ENCODE assay signal across 27 mouse cellular contexts in genomic region chr11:34427212-34427611, GRCm38 (mm10).
A peak's percentile ranks its signal among the peaks of the same experiment; 100 is the strongest.
DNase-seq lines count a peak whose midpoint lies in the region; ATAC-seq and TF ChIP-seq lines count a peak whose summit lies in the region.
"Had no signal": no experiment of that assay in that cellular context is flagged by ENCODE, and none has a peak within 500 bp of the region (broad histone marks: within the 10 kb centered on the region; RNA-seq: fewer than 3 reads in every experiment).

No protein-coding gene starts in this region.

- H3K27ac ChIP-seq in bone marrow macrophage, adult 2 months (ENCODE audit: insufficient read depth, low read depth, low read length) = peak overlapping the region; percentile 37; the same call in 1 of the 2 replicates
- H3K27ac ChIP-seq in macrophage = peak overlapping the region; percentile 65
- no peak overlapping the region for H3K27ac ChIP-seq in hindbrain, embryonic 11.5 days (ENCODE audit: low read depth, low read length)
- H3K27ac ChIP-seq: embryonic facial prominence, embryonic 10.5 days; embryonic facial prominence, embryonic 13.5 days; forebrain, embryonic 12.5 days; forebrain, embryonic 15.5 days; heart, embryonic 10.5 days; heart, embryonic 13.5 days; hindbrain, embryonic 12.5 days; hindbrain, embryonic 15.5 days had no signal

- DNase-seq in heart, adult 11 months = peak; percentile 82
- no peak for DNase-seq in heart, adult 8-10 months (ENCODE audit: low spot score)
- no peak for DNase-seq in hindbrain, embryonic 11.5 days (ENCODE audit: low spot score)
- no peak for DNase-seq in cerebellum, adult 11-12 months
- DNase-seq: adrenal gland, adult 8-10 months; adrenal gland, postnatal 25 days; cerebellum, adult 2 months; cerebellum, adult 9-11 months; cerebellum, postnatal 25 days; embryo, embryonic 11 days; gastrocnemius, postnatal 10 days; gastrocnemius, postnatal 36 days; heart, adult 18-20 months; heart, postnatal 14 days; heart, postnatal 4 days had no signal

- H3K27me3 ChIP-seq in hindbrain, embryonic 11.5 days (ENCODE audit: control insufficient read depth, insufficient read depth, low read length) = no peaks in the 10 kb centered on the region
- H3K27me3 ChIP-seq: forebrain, embryonic 12.5 days; forebrain, embryonic 15.5 days; heart, embryonic 13.5 days; hindbrain, embryonic 12.5 days; hindbrain, embryonic 15.5 days had no signal

- H3K4me1 ChIP-seq in bone marrow macrophage, adult 2 months (ENCODE audit: control insufficient read depth, insufficient read depth, low read length) = peaks cover 14% of the 10 kb centered on the region
- H3K4me1 ChIP-seq in hindbrain, embryonic 11.5 days (replicated peaks; ENCODE audit: control insufficient read depth, insufficient read depth, low read length) = no peaks in the 10 kb centered on the region
- H3K4me1 ChIP-seq: embryonic facial prominence, embryonic 10.5 days; forebrain, embryonic 12.5 days; forebrain, embryonic 15.5 days; heart, embryonic 10.5 days; heart, embryonic 13.5 days; hindbrain, embryonic 12.5 days; hindbrain, embryonic 15.5 days had no signal

- no peak overlapping the region for H3K4me3 ChIP-seq in bone marrow macrophage, adult 2 months (ENCODE audit: insufficient read depth, low read length)
- no peak overlapping the region for H3K4me3 ChIP-seq in macrophage (ENCODE audit: inconsistent target)
- H3K4me3 ChIP-seq in hindbrain, embryonic 11.5 days (ENCODE audit: low read depth, low read length) = no peak overlapping the region
- H3K4me3 ChIP-seq: embryonic facial prominence, embryonic 10.5 days; embryonic facial prominence, embryonic 13.5 days; erythroblast, embryonic 14.5 days; forebrain, embryonic 12.5 days; forebrain, embryonic 15.5 days; heart, embryonic 10.5 days; heart, embryonic 13.5 days; hindbrain, embryonic 12.5 days; hindbrain, embryonic 15.5 days had no signal

- H3K4me2 ChIP-seq in hindbrain, embryonic 11.5 days (replicated peaks; ENCODE audit: low read depth, low read length) = no peak overlapping the region
- H3K4me2 ChIP-seq: embryonic facial prominence, embryonic 13.5 days; forebrain, embryonic 12.5 days; forebrain, embryonic 15.5 days; heart, embryonic 13.5 days; hindbrain, embryonic 12.5 days; hindbrain, embryonic 15.5 days had no signal

- 24% methylated on average over 5 of the region's 5 CpGs for WGBS in macrophage (ENCODE audit: missing documents)
- 88% methylated on average over 5 of the region's 5 CpGs for WGBS in hindbrain, embryonic 11.5 days

- no peak overlapping the region for H3K9ac ChIP-seq in hindbrain, embryonic 11.5 days (ENCODE audit: low read depth, low read length)
- H3K9ac ChIP-seq: embryonic facial prominence, embryonic 13.5 days; forebrain, embryonic 12.5 days; forebrain, embryonic 15.5 days; heart, embryonic 13.5 days; hindbrain, embryonic 12.5 days; hindbrain, embryonic 15.5 days had no signal

- no peak for ATAC-seq in hindbrain, embryonic 11.5 days (ENCODE audit: low FRiP score)
- ATAC-seq: activated CD4-positive, CD25-positive, alpha-beta regulatory T cell, adult 4 months; forebrain, embryonic 15.5 days had no signal

- no peaks in the 10 kb centered on the region for H3K79me2 ChIP-seq in macrophage (ENCODE audit: inconsistent target)

- TF ChIP-seq POLR2A in bone marrow macrophage, adult 2 months (IDR thresholded peaks at IDR 0.05; ENCODE audit: borderline replicate concordance, low read depth, low read length) = no peak

- H3K9me3 ChIP-seq in hindbrain, embryonic 11.5 days (ENCODE audit: control insufficient read depth, low read length) = no peaks in the 10 kb centered on the region
- H3K9me3 ChIP-seq: embryonic facial prominence, embryonic 10.5 days; embryonic facial prominence, embryonic 13.5 days; forebrain, embryonic 12.5 days; forebrain, embryonic 15.5 days; heart, embryonic 10.5 days; heart, embryonic 13.5 days; hindbrain, embryonic 12.5 days; hindbrain, embryonic 15.5 days had no signal

- no peak for TF ChIP-seq CTCF in bone marrow macrophage, adult 2 months (IDR thresholded peaks at IDR 0.05; ENCODE audit: low read depth, low read length)

- H3K36me3 ChIP-seq in macrophage (ENCODE audit: inconsistent target) = peaks cover 6% of the 10 kb centered on the region; the same call in 1 of the 2 replicates
- no peaks in the 10 kb centered on the region for H3K36me3 ChIP-seq in hindbrain, embryonic 11.5 days (ENCODE audit: control insufficient read depth, insufficient read depth, low read length)
- H3K36me3 ChIP-seq: embryonic facial prominence, embryonic 10.5 days; embryonic facial prominence, embryonic 13.5 days; forebrain, embryonic 12.5 days; forebrain, embryonic 15.5 days; heart, embryonic 10.5 days; heart, embryonic 13.5 days; hindbrain, embryonic 12.5 days; hindbrain, embryonic 15.5 days had no signal
